Mouse (Mus musculus) left cerebral cortex, adult 11 months (tissue): Measurements from ENCODE around the gene Gm9508.

Source experiments
- DNase-seq: peaks from one replicate; pipeline ENCODE4 v3.0.0; 2022; ENCODE audit warnings: low spot score

The Gm9508 gene

GRCm38 (mm10) chr10:77667402-77667801, 29.6 kb downstream of the Gm9508 start:
- no peak for DNase-seq

DNA sequence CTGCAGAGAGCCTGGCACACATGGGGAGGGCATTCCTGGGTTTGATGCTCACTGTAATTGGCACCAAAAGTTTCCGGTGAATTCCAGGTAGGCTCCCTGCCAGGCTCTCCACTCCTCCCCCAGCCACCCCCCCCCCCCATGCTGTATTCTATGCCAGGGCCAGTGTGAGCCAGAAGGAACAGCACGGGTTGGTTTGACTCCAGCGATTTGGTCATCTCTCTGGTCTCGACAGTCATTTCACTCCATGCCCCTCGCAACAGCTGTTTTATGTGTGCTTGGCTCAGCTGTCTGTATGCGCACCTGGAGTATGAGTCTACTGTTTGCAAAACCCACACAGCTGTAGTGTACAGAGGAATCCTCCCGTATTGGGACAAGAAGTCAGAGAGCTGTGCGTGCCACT, 30.7 kb downstream of the Gm9508 start:
- DNase-seq: no peak

- no peak for DNase-seq
Observed at GRCm38 (mm10) chr10:77663949-77664665, 32.9 kb downstream of the Gm9508 start.

- no peak for DNase-seq
Observed at GRCm38 (mm10) chr10:77658286-77658994, 38.6 kb downstream of the Gm9508 start.

DNA sequence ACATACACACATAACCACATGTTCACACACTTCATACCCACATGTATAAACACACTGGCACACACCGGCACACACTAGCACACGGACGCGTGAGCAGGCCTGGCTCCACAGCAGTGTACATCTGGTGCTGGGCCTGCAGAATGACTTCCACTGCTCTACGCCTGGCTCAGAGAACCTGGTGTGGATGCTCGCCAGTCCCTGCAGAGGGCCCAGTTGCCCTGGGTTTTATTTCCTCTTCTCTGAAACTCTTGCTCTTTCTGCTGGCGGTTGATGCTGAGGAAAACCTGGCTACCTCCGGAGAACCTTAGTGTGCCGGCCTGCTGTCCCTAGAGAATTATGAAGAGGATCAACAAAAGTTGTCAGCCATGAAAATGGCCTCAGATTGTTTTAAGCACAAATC, 45.0 kb downstream of the Gm9508 start:
- no peak for DNase-seq

- no peak for DNase-seq
Observed at GRCm38 (mm10) chr10:77647901-77648300, 49.1 kb downstream of the Gm9508 start.

GRCm38 (mm10) chr10:77647461-77647860, 49.6 kb downstream of the Gm9508 start:
- no peak for DNase-seq
